12 mouse cellular contexts compared by ENCODE assay signal in the genomic region with DNA sequence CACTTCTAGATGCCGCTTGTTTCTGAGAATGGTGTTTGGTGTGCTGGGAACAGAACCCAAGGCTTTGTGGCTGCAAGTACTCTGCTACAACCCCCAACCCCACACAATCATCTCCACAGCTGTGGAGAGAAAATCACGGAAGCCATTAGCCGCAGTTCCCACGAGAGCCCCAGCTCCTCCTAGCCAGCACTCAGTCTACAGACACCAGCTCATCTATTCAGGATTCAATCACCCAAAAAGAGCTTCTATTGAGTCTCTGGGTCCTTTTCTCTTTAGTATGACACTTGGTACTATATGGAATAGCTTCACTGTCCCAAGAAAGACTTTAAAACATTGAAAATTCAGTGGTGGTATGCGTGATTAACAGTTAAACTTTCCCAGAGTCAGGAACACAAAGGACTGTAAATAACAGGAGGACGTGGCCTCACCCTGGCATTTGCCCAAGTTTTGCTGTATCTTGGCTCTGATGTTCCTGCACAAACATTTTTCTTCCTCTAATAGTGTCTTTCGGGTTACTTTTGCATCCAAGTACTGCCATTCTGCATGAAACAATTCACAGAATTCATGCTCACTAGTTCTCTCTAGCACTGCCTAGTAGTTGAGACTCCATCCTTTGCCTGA. TPM values are rescaled to one million over a fixed set of nuclear protein-coding genes. Genes with fewer than 3 reads are reported as not detected.
DNase-seq lines count a peak whose midpoint lies in the region; ATAC-seq lines count a peak whose summit lies in the region.
"Had no signal": no experiment of that assay in that cellular context is flagged by ENCODE, and none has a peak within 500 bp of the region (broad histone marks: within the 10 kb centered on the region; RNA-seq: fewer than 3 reads in every experiment).

No protein-coding gene starts in this region.

- peak; percentile 68; the same call in 1 of the 2 replicates for ATAC-seq in neural tube, embryonic 14.5 days (ENCODE audit: low read depth)
- ATAC-seq in forebrain, embryonic 16.5 days, result no peak
- ATAC-seq: intestine, embryonic 16.5 days; midbrain, embryonic 16.5 days had no signal

- no peaks in the 10 kb centered on the region for H3K9me3 ChIP-seq in neural tube, embryonic 14.5 days (ENCODE audit: control insufficient read depth, low read length)
- H3K9me3 ChIP-seq in forebrain, embryonic 16.5 days (ENCODE audit: control insufficient read depth, low read length), result no peaks in the 10 kb centered on the region
- H3K9me3 ChIP-seq: limb, embryonic 12.5 days had no signal

- H3K9ac ChIP-seq in neural tube, embryonic 14.5 days (replicated peaks; ENCODE audit: low read depth, low read length), result no peak overlapping the region
- H3K9ac ChIP-seq in forebrain, embryonic 16.5 days (replicated peaks; ENCODE audit: low read depth, low read length), result no peak overlapping the region
- H3K9ac ChIP-seq: limb, embryonic 12.5 days had no signal

- H3K4me2 ChIP-seq in neural tube, embryonic 14.5 days (ENCODE audit: low read depth, low read length), result no peak overlapping the region
- no peak overlapping the region for H3K4me2 ChIP-seq in forebrain, embryonic 16.5 days (ENCODE audit: low read length)
- H3K4me2 ChIP-seq: limb, embryonic 12.5 days had no signal

- H3K4me3 ChIP-seq in neural tube, embryonic 14.5 days (ENCODE audit: low read depth, low read length), result no peak overlapping the region
- H3K4me3 ChIP-seq in forebrain, embryonic 16.5 days (replicated peaks; ENCODE audit: low read length), result no peak overlapping the region
- H3K4me3 ChIP-seq: limb, embryonic 12.5 days had no signal

- no peaks in the 10 kb centered on the region for H3K36me3 ChIP-seq in neural tube, embryonic 14.5 days (ENCODE audit: control insufficient read depth, insufficient read depth, low read length)
- H3K36me3 ChIP-seq in forebrain, embryonic 16.5 days (ENCODE audit: control insufficient read depth, insufficient read depth), result no peaks in the 10 kb centered on the region
- H3K36me3 ChIP-seq: limb, embryonic 12.5 days had no signal

- no peak overlapping the region for H3K27ac ChIP-seq in neural tube, embryonic 14.5 days (ENCODE audit: low read depth, low read length)
- H3K27ac ChIP-seq in forebrain, embryonic 16.5 days (ENCODE audit: low read length), result no peak overlapping the region
- H3K27ac ChIP-seq: limb, embryonic 12.5 days had no signal

- WGBS in neural tube, embryonic 14.5 days, result 70% methylated on average over 7 of the region's 7 CpGs
- WGBS in forebrain, embryonic 16.5 days, result 51% methylated on average over 7 of the region's 7 CpGs

- intact Hi-C loops in heart, postnatal 25 days (cut with DNase I), result no loop called here

- H3K27me3 ChIP-seq in neural tube, embryonic 14.5 days (ENCODE audit: control insufficient read depth, insufficient read depth, low read length), result no peaks in the 10 kb centered on the region
- H3K27me3 ChIP-seq in forebrain, embryonic 16.5 days (replicated peaks; ENCODE audit: control insufficient read depth, insufficient read depth, low read length), result no peaks in the 10 kb centered on the region
- H3K27me3 ChIP-seq: limb, embryonic 12.5 days had no signal

- peak; percentile 43 to 56 for DNase-seq in heart, adult 18-20 months
- no peak for DNase-seq in heart, postnatal 25 days (ENCODE audit: low spot score)
- peak; percentile 8 for DNase-seq in ovary, adult 18-20 months (ENCODE audit: low spot score)
- DNase-seq in ovary, postnatal 10 days (ENCODE audit: low spot score), result no peak
- peak; percentile 58 for DNase-seq in heart, postnatal 4 days
- DNase-seq in right cerebral cortex, adult 18-20 months, result no peak

- no peaks in the 10 kb centered on the region for H3K4me1 ChIP-seq in neural tube, embryonic 14.5 days (ENCODE audit: control insufficient read depth, insufficient read depth, low read length)
- no peaks in the 10 kb centered on the region for H3K4me1 ChIP-seq in forebrain, embryonic 16.5 days (replicated peaks; ENCODE audit: control insufficient read depth, insufficient read depth, low read length)
- H3K4me1 ChIP-seq: limb, embryonic 12.5 days had no signal

RNA-seq across cellular contexts. Expression of gene Rnf133, which starts 2.4 kb away (rescaled TPM):
- not detected for total RNA-seq in heart, adult 18-20 months (2021)
- not detected for total RNA-seq in heart, postnatal 25 days (2021)
- under 1 TPM in 1 of 2 experiments, not detected in 1; 0.21 TPM for total RNA-seq in heart, postnatal 4 days (2021)
- not detected in 2 replicates for polyA plus RNA-seq in neural tube, embryonic 14.5 days (2014; fragmentation: Nextera tagmentation; extraction: Ambion mirVana)
- not detected in 2 replicates for polyA plus RNA-seq in forebrain, embryonic 16.5 days (2015; fragmentation: Nextera tagmentation; extraction: Ambion mirVana)
- polyA plus RNA-seq: intestine, embryonic 16.5 days; limb, embryonic 12.5 days; midbrain, embryonic 16.5 days had no signal

RNA-seq across cellular contexts. Expression of gene Rnf148, which starts 7.2 kb away (rescaled TPM):
- not detected for total RNA-seq in heart, adult 18-20 months (2021)
- total RNA-seq in heart, postnatal 25 days (2021), result not detected
- total RNA-seq in heart, postnatal 4 days (2021), result not detected
- polyA plus RNA-seq in neural tube, embryonic 14.5 days (2014; fragmentation: Nextera tagmentation; extraction: Ambion mirVana), result 0.32 TPM in 1 of 2 replicates, not detected in the other
- not detected in 2 replicates for polyA plus RNA-seq in forebrain, embryonic 16.5 days (2015; fragmentation: Nextera tagmentation; extraction: Ambion mirVana)
- polyA plus RNA-seq: frontal cortex, adult 2 months; intestine, embryonic 16.5 days; limb, embryonic 12.5 days; midbrain, embryonic 16.5 days had no signal

Comparison
In these comparisons a context has a peak if more than half of its experiments do, and no peak if none do; other contexts are left out.
1. DNase-seq: peak in heart, adult 18-20 months (2 of 2), ovary, adult 18-20 months (single experiment) and heart, postnatal 4 days (single experiment); none in heart, postnatal 25 days (single experiment), ovary, postnatal 10 days (single experiment) and right cerebral cortex, adult 18-20 months (single experiment).